Mouse (Mus musculus) lung, postnatal 0 days (tissue): ENCODE measurements at regions not wholly inside any gene's neighbourhood (a gene's known extent, or its start where the extent isn't known, plus 50 kb on each side); places are given as distances from the start of the nearest gene placed in this dataset.

ENCODE experiments used
- CTCF ChIP-seq: IDR thresholded peaks from 2 replicates; pipeline ENCODE4 v1.5.1; 2016; ENCODE audit warnings: antibody characterized with exemption, mild to moderate bottlenecking
- EP300 ChIP-seq: IDR thresholded peaks from 2 replicates; pipeline ENCODE4 v1.6.1; 2016; ENCODE audit warnings: antibody characterized with exemption, mild to moderate bottlenecking, control low read depth

GRCm38 (mm10) chr10:44676506-44676905 lies 148.2 kb upstream of the Prdm1 start:
- TF ChIP-seq CTCF (no peak), EP300 (no peak)
